Mouse (Mus musculus): ENCODE data around the gene Rcn3.
"Not testable (repeated sequence)": the region's sequence is repeated elsewhere in the genome, so short reads cannot be mapped to it uniquely, and the experiment has no call there.

The Rcn3 gene

GRCm38 (mm10) chr7:45119780-45120709 is 28.0 kb upstream of the Rcn3 start:
- TF ChIP-seq CTCF (conservative IDR thresholded peaks at IDR 0.05; ENCODE audit: low read length) (no peak), NANOG (IDR thresholded peaks at IDR 0.05; ENCODE audit: borderline replicate concordance, low read length) (no peak), POU5F1 (IDR thresholded peaks at IDR 0.05; ENCODE audit: borderline replicate concordance, low read length) (no peak)

GRCm38 (mm10) chr7:45118336-45118735 is 26.3 kb upstream of the Rcn3 start:
- Histone ChIP-seq H3K9me3 (ENCODE audit: low read length) (no peaks in the 10 kb centered on the region), H3K4me3 (replicated peaks; ENCODE audit: low read length) (no peak overlapping the region), H3K4me1 (replicated peaks; ENCODE audit: low read depth, low read length) (peaks cover 80% of the 10 kb centered on the region), H3K27me3 (ENCODE audit: insufficient read depth, low read length) (no peaks in the 10 kb centered on the region), H3K36me3 (ENCODE audit: insufficient read depth, low read length) (peaks cover 58% of the 10 kb centered on the region)
- TF ChIP-seq POU5F1 (IDR thresholded peaks at IDR 0.05; ENCODE audit: borderline replicate concordance, low read length): no peak
- TF ChIP-seq CTCF (conservative IDR thresholded peaks at IDR 0.05; ENCODE audit: low read length): no peak
- no peak for TF ChIP-seq NANOG (IDR thresholded peaks at IDR 0.05; ENCODE audit: borderline replicate concordance, low read length)

More at GRCm38 (mm10) chr7:45119780-45120709, 28.0 kb upstream of the Rcn3 start:
- peaks cover 65% of the 10 kb centered on the region for H3K4me1 ChIP-seq (replicated peaks; ENCODE audit: low read depth, low read length)
- no peak overlapping the region; the same call in 1 of the 2 replicates for H3K4me3 ChIP-seq (replicated peaks; ENCODE audit: low read length)
- no peaks in the 10 kb centered on the region for H3K9me3 ChIP-seq (ENCODE audit: low read length)
- H3K36me3 ChIP-seq (ENCODE audit: insufficient read depth, low read length): peaks cover 62% of the 10 kb centered on the region
- no peaks in the 10 kb centered on the region for H3K27me3 ChIP-seq (ENCODE audit: insufficient read depth, low read length)

- Histone ChIP-seq H3K27me3 (ENCODE audit: insufficient read depth, low read length) (no peaks in the 10 kb centered on the region), H3K4me1 (replicated peaks; ENCODE audit: low read depth, low read length) (peaks cover 86% of the 10 kb centered on the region), H3K4me3 (replicated peaks; ENCODE audit: low read length) (no peak overlapping the region), H3K9me3 (ENCODE audit: low read length) (no peaks in the 10 kb centered on the region), H3K36me3 (ENCODE audit: insufficient read depth, low read length) (peaks cover 51% of the 10 kb centered on the region)
- TF ChIP-seq POU5F1 (IDR thresholded peaks at IDR 0.05; ENCODE audit: borderline replicate concordance, low read length) (no peak), NANOG (IDR thresholded peaks at IDR 0.05; ENCODE audit: borderline replicate concordance, low read length) (no peak), CTCF (conservative IDR thresholded peaks at IDR 0.05; ENCODE audit: low read length) (no peak)
Measured at GRCm38 (mm10) chr7:45117566-45117965, 25.5 kb upstream of the Rcn3 start.

GRCm38 (mm10) chr7:45113476-45113875 is 21.5 kb upstream of the Rcn3 start:
- Histone ChIP-seq H3K4me3 (replicated peaks; ENCODE audit: low read length) (no peak overlapping the region), H3K9me3 (ENCODE audit: low read length) (no peaks in the 10 kb centered on the region), H3K36me3 (ENCODE audit: insufficient read depth, low read length) (peaks cover 13% of the 10 kb centered on the region), H3K4me1 (replicated peaks; ENCODE audit: low read depth, low read length) (peaks cover 83% of the 10 kb centered on the region), H3K27me3 (ENCODE audit: insufficient read depth, low read length) (no peaks in the 10 kb centered on the region)
- TF ChIP-seq CTCF (conservative IDR thresholded peaks at IDR 0.05; ENCODE audit: low read length): no peak
- TF ChIP-seq POU5F1 (IDR thresholded peaks at IDR 0.05; ENCODE audit: borderline replicate concordance, low read length): no peak
- TF ChIP-seq NANOG (IDR thresholded peaks at IDR 0.05; ENCODE audit: borderline replicate concordance, low read length): no peak

- no peaks in the 10 kb centered on the region for H3K9me3 ChIP-seq (ENCODE audit: low read length)
- no peak overlapping the region for H3K4me3 ChIP-seq (replicated peaks; ENCODE audit: low read length)
- no peaks in the 10 kb centered on the region for H3K27me3 ChIP-seq (ENCODE audit: insufficient read depth, low read length)
- no peak for TF ChIP-seq NANOG (IDR thresholded peaks at IDR 0.05; ENCODE audit: borderline replicate concordance, low read length)
- no peak for TF ChIP-seq CTCF (conservative IDR thresholded peaks at IDR 0.05; ENCODE audit: low read length)
- TF ChIP-seq POU5F1 (IDR thresholded peaks at IDR 0.05; ENCODE audit: borderline replicate concordance, low read length): no peak
- H3K4me1 ChIP-seq (replicated peaks; ENCODE audit: low read depth, low read length): peaks cover 75% of the 10 kb centered on the region
- H3K36me3 ChIP-seq (ENCODE audit: insufficient read depth, low read length): peaks cover 4% of the 10 kb centered on the region
Measured at GRCm38 (mm10) chr7:45112529-45112928, 20.5 kb upstream of the Rcn3 start.

- H3K4me1 ChIP-seq (replicated peaks; ENCODE audit: low read depth, low read length): peaks cover 76% of the 10 kb centered on the region
- H3K36me3 ChIP-seq (ENCODE audit: insufficient read depth, low read length): no peaks in the 10 kb centered on the region
- no peaks in the 10 kb centered on the region for H3K9me3 ChIP-seq (ENCODE audit: low read length)
- H3K4me3 ChIP-seq (replicated peaks; ENCODE audit: low read length): peak overlapping the region; percentile 24; the same call in 1 of the 2 replicates
- TF ChIP-seq POU5F1 (IDR thresholded peaks at IDR 0.05; ENCODE audit: borderline replicate concordance, low read length) (no peak), NANOG (IDR thresholded peaks at IDR 0.05; ENCODE audit: borderline replicate concordance, low read length) (no peak), CTCF (conservative IDR thresholded peaks at IDR 0.05; ENCODE audit: low read length) (no peak)
- no peaks in the 10 kb centered on the region for H3K27me3 ChIP-seq (ENCODE audit: insufficient read depth, low read length)
Measured at GRCm38 (mm10) chr7:45111940-45112339, 19.9 kb upstream of the Rcn3 start.

GRCm38 (mm10) chr7:45110089-45110488 is 18.1 kb upstream of the Rcn3 start:
- H3K36me3 ChIP-seq (ENCODE audit: insufficient read depth, low read length); H3K27me3 ChIP-seq (ENCODE audit: insufficient read depth, low read length): not testable (repeated sequence)
- H3K4me1 ChIP-seq (replicated peaks; ENCODE audit: low read depth, low read length): peaks cover 84% of the 10 kb centered on the region

GRCm38 (mm10) chr7:45107052-45107645 is 15.1 kb upstream of the Rcn3 start:
- H3K4me1 ChIP-seq (replicated peaks; ENCODE audit: low read depth, low read length): peaks cover 82% of the 10 kb centered on the region
- 0 out of 2 replicates have a peak, but pooled peaks cover 4% of the 10 kb centered on the region for H3K36me3 ChIP-seq (ENCODE audit: insufficient read depth, low read length)
- H3K9me3 ChIP-seq (ENCODE audit: low read length): no peaks in the 10 kb centered on the region
- no peaks in the 10 kb centered on the region for H3K27me3 ChIP-seq (ENCODE audit: insufficient read depth, low read length)
- TF ChIP-seq NANOG (IDR thresholded peaks at IDR 0.05; ENCODE audit: borderline replicate concordance, low read length) (no peak), POU5F1 (IDR thresholded peaks at IDR 0.05; ENCODE audit: borderline replicate concordance, low read length) (no peak), CTCF (conservative IDR thresholded peaks at IDR 0.05; ENCODE audit: low read length) (no peak)
- peak overlapping the region; percentile 41 for H3K4me3 ChIP-seq (replicated peaks; ENCODE audit: low read length)

More at GRCm38 (mm10) chr7:45110089-45110488, 18.1 kb upstream of the Rcn3 start:
- H3K9me3 ChIP-seq (ENCODE audit: low read length); H3K4me3 ChIP-seq (replicated peaks; ENCODE audit: low read length): not testable (repeated sequence)
